Mouse (Mus musculus): ENCODE measurements around the gene Pdzk1. TPM values are rescaled to one million over a fixed set of nuclear protein-coding genes. Genes with fewer than 3 reads are reported as not detected.

The Pdzk1 gene
- total RNA-seq (2021), result not detected

DNA sequence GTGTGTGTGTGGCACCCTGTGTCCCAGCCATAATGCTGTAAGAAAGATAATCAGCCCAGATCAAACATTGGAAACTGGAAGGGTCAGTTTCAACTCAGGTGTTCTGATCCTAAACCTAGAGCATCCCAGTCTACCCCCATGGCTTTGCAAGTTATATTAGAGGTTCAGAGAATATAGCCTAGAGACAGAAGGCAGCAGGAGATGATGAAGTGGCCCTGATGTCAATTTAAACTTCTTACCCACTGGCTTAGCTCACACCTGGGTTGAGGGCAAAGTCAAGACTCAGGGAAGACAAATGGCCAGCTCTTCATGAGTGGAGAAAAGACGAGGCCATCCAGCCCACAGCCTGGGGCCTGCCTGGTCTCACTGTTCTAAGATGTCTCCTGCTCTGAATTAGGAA, at the start of gene Pdzk1, which contains the start of gene Cd160:
TSS of gene Pdzk1 (plus strand) at position 301 of the 400 bp plus-strand sequence.
TSS of gene Cd160 (minus strand) at position 368 of the 400 bp plus-strand sequence.
- no peak for DNase-seq
- intact Hi-C loops (cut with DNase I), result no loop called here

DNA sequence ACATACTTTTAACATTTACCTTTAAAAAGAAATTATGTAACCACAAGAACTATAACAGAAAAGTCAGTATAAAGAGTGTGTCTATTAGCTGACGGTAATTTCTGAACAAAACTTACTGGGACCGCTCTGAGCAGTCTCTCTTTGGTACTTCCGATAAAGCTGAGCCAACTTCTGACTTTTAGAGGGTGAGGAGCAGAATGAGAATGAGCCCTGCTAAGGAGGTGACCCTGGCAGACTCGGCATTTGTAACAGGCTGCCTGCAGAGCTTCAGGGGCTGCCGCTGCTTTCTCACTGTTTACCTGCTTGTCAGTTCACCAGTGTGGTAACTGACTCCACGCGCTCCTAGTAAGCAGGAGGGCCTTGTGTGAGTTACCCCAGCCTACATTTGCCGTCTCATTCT, 46.8 kb upstream of the Pdzk1 start:
- no peak for DNase-seq

DNA sequence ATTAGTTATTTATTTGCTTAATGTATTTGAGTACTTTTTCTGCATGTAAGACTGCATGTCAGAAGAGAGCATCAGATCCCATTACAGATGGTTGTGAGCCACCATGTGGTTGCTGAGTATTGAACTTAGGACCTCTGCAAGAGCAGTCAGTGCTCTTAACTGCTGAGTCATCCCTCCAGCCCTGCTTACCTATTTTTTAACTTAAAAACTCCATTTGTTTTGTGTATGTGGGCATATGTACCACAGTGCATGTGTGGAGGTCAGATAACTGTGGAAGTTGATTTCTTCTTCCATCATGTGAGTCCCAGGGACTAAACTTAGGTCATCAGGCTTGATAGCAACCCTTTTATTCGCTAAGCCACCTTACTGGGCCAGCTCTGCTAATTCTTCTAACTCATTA, 41.3 kb upstream of the Pdzk1 start:
- no peak for DNase-seq
- intact Hi-C loops (cut with DNase I), result no loop called here

More for the DNA sequence above, 46.8 kb upstream of the Pdzk1 start:
- intact Hi-C loops (cut with DNase I), result no loop called here

DNA sequence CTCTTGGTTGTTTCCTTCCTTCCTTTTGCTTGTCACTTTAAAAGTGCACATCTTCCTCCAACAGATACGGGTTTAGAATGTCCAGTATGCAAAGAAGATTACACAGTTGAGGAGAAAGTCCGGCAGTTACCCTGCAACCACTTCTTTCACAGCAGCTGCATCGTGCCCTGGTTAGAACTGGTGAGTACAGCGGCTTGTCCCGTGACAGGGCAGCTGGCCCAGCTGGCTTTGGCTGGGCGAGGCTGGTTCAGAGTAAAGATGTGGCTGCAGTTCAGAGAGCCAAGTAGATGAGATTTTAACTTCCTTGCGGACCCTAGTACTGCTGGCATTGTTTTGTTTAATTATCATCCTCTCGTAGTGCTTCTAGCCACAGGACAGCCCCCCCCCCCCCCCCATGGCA, 40.6 kb upstream of the Pdzk1 start:
- intact Hi-C loops (cut with DNase I), result no loop called here
- no peak for DNase-seq

DNA sequence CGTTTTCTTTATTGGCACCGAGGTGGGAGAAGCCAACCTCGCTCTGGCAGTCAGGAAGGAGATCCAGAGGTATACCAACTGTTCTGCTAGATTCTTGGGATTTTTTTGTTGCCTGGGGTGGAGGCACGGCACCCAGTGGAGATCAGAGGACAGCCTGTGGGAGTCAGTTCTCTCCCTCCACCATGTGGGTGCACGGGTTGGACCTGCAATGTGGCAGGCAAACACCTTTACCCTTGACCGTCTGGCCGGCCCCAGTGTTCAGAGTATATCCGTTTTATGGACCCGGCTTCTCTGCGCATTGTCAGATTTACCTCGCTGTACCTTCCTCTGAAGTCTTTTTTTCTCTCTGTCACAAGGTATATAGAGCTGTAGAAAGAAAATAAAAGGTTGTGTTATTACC, 28.8 kb upstream of the Pdzk1 start:
- intact Hi-C loops (cut with DNase I), result loop anchor here (5.0 kb wide), 1 partner anchor 63 kb away; no protein-coding TSS in a partner anchor
- no peak for DNase-seq

DNA sequence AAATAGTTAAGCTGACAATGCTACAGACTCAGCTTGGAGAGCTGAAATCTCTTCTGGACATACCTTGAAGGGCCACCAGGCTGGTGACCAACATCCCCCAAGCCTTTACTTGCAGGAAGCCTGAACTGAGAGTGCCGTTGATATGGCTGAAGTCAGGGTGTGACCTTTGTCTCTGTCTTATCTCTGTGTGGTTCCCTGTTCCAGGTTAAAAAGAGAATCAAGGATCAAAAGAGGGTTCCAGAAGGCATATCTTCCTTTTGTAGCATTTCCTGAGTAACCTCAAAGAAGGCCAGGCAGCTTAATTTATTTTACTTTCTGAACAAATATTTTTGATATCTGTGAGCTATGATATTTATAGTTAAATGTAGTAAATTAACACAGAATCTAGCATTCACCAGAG, 26.9 kb upstream of the Pdzk1 start:
- intact Hi-C loops (cut with DNase I), result loop anchor here (5.0 kb wide), 1 partner anchor 65 kb away; no protein-coding TSS in a partner anchor

DNA sequence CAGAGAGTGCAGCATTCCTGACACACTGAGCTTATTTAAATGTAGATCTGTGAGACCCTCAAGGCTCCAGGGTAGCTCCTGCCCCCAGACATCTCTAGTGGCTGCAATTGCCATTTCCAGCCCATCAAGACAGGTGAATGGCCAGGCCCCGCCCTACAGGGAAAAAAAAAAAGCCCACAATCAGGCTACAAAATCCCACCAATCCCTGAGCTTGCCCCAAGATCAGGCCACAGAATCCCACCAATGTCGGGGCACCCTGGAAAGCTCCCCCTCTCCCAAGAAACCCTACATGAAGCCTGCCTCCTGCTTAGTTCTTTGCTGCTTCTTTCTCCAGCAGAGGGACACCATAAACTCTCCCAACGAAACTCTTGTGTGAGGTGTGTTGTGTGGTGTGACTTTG, 20.9 kb upstream of the Pdzk1 start:
- intact Hi-C loops (cut with DNase I), result no loop called here
- DNase-seq, result no peak

More for the DNA sequence above, 26.9 kb upstream of the Pdzk1 start:
- no peak for DNase-seq

DNA sequence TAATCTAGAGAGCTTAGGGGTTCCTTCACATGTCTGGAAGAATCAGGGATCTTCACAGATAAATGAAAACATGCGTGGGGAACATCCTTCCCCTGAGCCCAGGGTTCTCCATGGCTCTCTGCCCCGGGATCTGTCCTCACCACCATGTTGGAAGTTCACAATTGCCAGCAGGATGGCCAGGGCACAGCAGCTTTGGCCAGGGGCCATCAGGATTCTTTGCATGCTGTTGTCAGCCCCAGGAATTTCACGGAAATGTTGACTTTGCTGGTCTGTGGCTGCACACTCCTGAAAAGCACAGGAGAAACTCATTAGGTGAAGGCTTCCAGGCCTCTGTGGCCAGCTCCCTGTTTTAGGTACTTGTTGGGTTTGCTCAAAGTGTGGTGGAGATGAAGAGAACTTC, 20.4 kb upstream of the Pdzk1 start:
- DNase-seq, result no peak
- intact Hi-C loops (cut with DNase I), result no loop called here

DNA sequence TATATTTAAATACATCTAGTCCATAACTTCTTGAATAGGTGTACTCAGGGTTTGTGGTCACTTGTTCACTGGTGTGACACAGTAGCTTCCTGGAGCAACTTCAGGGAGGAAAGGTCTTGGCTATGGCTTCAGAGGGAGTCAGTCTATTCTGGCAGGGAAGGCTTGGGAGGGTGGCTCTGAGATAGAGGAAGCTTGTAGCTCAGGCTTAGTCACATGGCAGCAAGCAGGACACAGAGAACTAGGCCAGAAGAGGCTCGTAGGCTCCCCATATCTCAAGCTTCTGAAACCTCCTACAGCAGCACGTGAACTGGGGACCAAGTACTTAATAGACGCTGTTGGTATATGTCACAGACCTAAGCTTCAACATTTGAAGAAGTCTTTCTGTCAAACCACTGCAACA, 17.9 kb upstream of the Pdzk1 start:
- DNase-seq, result no peak
- intact Hi-C loops (cut with DNase I), result no loop called here

DNA sequence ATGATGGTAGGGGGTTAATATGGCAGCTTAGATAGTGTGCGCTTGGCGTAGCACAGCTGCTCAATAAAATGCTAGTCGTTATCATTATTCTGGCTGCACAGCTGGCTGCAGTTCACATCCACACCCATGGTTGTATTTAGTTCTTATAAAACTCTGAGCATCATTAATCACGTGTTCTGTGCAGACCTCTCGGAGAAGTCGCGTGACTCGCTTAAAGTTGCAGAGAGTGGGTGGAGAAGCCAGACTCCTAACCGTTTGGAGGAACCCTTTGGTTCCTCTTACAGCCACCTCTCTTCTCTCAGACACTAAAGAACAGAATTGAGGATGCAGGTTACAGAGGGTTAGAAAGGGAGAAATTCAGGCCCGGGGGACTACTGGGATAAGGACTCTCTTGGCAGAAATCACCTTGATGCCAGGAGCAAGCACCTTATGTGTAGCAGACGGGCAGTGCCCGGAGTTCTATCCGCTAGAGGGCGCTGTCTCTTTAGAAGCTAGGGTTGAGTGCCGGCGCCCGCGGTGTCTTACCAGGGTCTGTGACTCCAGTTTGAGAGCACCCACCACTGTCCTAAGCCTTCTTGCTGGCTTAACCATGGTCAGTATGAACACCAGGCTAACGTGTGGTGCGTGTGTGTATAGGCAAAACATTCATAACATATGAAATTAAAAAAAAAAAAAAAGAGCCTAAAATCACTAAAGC, 16.5 kb upstream of the Pdzk1 start:
- intact Hi-C loops (cut with DNase I), result no loop called here
- DNase-seq, result peak; percentile 83

DNA sequence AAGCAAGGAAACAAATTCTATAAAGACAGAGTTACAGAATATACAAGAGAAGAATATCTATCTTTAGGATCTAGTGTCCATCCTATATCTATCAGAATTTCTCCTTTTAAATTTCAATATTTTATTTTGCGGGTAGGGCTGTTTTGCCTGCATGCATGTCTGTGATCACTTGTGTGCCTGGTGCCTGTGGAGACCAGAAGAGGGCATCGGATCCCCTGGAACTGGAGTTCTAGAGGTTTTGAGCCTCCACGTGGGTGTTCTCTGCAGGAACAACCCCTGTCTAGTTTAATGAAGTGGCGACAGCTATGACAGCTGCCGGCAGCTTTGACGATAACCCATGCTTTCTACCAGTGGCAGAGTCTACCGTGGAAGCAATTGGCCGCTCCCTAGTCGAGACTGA, 16.0 kb upstream of the Pdzk1 start:
- intact Hi-C loops (cut with DNase I), result no loop called here
- DNase-seq, result peak; percentile 26

DNA sequence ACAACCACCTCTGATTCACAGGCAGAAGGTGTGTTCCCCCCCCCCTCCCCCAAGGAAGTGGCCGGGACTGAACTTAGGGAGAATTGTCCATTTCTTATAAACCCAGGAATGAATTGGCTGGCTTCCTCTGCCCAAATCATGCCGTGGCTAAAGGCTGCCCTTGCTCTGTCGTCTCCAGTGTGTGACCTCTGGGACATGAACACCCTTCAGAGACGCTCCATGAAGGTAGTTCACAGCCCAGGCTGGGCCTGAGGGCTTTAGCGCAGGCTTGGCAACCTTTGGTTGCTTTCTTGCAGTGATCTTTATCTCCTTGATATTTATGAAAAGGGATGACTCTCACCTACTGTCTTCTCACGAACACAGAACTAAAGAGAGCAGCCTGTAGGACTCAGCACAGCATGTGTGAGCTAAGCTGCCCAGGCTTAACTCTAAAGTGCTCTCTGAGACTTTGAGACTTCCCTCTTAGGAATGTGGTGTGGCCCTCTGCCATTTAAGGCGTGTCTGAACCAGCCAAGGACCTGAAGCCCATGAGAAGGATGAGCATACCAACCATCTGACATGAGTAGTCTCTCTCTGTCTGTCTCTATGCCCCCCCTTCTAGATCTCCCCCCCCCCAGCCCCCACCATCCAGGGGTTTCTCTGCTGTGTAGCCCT, 15.4 kb upstream of the Pdzk1 start:
- intact Hi-C loops (cut with DNase I), result no loop called here
- no peak for DNase-seq

DNA sequence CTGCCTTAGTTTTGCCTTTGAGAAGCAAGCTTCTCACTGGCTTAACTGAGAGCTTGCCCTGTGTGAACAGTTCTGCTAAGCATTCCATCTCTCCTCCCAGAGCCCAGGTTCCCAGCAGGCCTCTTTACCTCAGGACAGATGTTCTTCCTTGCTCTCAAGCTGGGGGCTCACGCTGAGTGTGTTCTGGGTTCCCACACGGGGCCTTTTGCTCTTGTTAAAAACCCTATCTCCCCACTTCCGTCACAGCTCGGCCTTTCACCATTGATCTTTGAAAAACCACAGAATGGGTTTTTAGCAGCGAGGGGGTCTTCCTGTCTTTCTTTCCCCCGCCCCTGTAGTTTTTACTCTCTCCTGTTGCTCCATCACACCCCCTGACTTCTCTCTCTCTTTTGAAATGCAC, 14.7 kb upstream of the Pdzk1 start:
- intact Hi-C loops (cut with DNase I), result no loop called here
- no peak for DNase-seq

DNA sequence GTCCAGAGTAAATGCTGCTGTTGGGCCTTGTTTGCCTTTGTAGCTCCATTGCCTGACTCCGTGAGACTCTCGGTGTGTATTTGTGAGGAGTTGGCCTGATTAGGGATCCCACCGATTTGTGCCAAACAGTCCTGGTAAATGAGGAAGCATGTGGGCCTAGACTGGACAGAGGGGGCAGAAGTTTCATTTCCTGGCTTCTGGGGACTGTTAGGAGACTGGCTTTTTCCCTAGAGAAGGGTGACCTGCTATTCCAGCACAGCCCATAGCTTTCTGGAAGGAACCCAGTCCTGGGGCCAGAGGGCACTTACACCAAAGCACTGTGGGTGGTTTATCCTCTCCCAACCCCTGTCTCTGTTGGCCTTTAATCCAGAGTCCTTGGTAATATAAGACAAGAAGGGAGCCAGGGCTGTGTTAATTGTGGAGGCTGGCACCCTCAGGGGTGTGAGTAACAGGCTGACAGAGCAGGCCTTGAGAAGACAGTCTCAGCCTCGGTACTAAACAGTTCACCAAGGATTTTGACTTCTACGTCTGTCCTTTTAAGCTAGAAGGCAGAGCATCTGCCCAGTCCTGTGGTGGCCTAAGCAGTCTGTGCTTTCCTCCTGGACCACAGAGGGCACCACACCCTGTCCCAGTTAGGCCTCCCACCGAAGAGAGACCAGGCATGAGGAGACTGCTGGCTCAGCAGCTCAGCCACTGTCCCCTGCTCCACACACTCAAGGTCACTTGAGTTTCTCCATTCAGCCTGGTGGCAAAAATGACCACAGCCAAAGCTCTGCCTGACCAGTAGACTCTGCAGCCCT, 8.8 kb upstream of the Pdzk1 start:
- intact Hi-C loops (cut with DNase I), result no loop called here
- DNase-seq, result no peak

DNA sequence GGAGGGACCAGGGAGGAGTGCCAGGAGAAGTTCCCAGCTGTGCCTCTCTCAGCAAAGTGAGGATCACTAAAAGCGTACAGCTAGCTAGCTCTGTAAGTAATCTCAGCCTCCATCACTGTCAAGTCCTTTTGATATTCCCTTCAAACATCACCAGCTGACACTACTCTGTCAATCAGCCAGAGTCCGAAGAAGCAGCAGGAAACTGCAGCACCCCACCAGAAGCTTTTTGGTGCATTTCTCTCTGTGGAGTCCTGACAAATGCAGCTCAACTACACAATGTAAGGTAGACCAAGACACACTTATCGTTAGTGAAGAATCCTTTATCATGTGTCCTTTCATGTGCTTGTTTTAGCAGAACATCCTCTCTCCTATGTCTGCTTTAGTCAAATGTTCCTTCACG, 7.5 kb upstream of the Pdzk1 start:
- DNase-seq, result no peak
- intact Hi-C loops (cut with DNase I), result no loop called here

DNA sequence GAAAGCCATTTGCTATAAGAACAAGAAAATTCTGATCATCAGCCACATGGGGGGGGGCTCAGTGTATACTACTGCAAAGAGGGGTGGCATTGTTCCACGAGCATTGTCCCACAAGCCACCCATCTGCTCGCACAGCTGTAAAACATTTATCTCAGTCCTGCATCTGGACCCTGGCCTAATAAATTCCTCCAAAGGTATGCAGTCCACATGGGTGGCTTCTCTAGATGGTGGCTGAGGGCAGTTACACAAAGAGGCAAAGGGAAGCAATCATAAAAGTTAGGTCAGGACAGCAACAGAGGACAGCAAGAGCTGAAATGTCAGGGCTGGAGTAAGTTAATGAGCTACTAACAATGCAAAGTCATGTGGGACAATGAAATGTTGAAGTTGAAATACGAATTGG, 5.4 kb upstream of the Pdzk1 start:
- DNase-seq, result no peak
- intact Hi-C loops (cut with DNase I), result no loop called here

DNA sequence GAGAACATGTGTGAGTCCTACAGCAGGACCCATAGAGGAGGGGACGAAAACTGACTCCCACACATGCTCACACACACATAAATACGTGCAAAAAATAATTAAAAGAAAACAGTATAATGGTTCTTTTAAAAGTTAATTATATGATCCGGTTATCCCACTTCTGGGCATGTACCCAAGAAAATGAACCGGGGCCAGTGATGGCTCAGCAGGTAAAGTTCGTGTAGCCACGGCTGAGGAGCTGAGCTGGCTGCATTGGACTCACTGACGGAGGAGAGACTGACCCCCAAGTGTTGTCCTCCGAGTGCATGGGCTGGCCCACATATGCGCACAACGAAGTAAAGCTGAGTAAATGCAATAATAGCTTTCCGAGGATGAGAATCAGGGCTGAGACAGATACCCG, 4.5 kb upstream of the Pdzk1 start:
- DNase-seq, result no peak
- intact Hi-C loops (cut with DNase I), result no loop called here

DNA sequence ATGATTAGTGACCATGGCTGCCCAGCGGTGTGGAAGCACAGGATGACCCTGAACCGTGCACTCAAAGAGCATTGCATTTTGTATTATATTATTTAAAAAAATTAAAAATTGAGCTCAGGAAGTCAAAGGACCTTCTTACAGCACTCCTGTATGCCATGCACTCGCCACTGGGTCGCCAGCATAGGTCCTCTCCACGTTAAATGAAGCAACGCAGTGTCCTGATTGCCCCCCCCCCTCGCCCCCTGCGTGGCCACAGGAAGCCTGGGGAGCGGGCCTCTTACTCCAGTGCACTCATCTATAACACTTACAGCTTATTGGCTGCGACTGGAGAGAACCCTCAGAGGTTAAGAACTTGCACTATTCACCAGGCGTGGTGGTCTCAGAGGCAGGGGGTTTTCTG, 3.8 kb upstream of the Pdzk1 start:
- intact Hi-C loops (cut with DNase I), result no loop called here
- DNase-seq, result no peak

DNA sequence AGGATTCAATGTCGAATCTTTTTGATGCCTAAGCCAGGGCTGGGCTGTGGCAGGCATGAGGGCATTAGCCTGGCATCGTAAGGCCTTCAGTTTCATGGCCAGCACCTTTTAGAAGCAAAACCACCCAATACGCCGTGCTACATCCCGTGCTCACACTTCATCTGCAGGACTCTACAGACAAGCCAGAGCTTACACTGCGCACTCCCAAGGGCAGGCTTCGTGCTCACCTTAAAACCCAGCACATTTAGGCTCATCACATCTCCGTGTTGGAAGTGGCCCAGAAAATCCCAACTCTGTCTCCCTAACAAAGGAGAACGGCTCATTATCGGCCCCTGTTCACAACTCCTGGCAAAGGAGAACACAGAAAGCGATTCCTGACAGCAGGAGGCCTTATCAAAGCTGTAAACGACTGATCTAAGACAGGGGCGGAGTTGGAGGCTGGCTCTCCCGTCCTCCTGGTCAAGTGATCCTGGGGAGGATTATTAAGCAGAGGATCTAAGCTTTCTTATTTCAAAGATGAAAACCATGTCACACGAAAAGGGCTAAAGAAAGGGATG, 698 bp upstream of the Pdzk1 start:
- intact Hi-C loops (cut with DNase I), result no loop called here
- no peak for DNase-seq

DNA sequence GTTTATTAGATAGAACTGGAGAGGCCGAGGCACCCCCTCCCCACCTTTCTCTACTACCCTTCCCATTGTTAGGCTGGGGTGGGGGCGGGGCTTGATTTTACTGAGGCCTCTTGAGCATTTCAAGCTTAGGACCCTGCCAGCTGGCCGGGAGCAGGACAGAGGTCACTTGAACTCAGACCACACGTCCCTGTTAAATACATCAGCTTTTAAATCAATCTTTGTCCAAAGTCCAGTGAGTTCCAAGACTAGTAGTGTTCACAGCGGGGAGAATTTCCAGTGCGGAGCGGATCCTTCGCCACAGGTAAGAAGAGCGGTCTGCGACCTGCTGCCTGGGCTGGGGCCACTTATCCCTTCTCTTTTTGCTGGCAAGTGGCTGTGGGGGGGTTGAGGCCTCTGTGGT, 772 bp downstream of the Pdzk1 start:
- DNase-seq, result no peak
- intact Hi-C loops (cut with DNase I), result no loop called here

DNA sequence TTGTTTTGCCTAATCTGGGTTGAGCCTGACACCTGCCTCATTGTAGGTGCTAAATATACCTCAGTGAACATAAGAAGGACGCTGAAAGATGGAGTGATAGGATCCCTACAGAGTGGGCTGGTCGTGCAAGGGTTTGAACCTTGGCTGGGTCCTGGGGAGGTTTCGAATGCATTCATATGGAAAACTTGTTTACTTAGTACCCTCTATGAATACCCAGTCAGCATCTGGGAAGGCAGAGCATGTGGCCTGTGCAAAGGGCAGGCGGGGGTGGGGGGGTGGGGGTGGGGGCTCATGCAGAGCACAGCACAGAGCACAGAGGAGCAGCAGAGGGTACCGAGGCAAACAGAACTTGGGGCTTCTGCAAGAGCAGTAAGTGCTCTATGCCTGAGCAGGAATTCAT, 3.8 kb downstream of the Pdzk1 start:
- no peak for DNase-seq
- intact Hi-C loops (cut with DNase I), result no loop called here
